ENCODE assay signal across 10 mouse cellular contexts in genomic region chr14:101352046-101353008, GRCm38 (mm10).
A peak's percentile ranks its signal among the peaks of the same experiment; 100 is the strongest.
DNase-seq lines count a peak whose midpoint lies in the region; ATAC-seq and TF ChIP-seq lines count a peak whose summit lies in the region.
"Had no signal": no experiment of that assay in that cellular context is flagged by ENCODE, and none has a peak within 500 bp of the region (broad histone marks: within the 10 kb centered on the region; RNA-seq: fewer than 3 reads in every experiment).

No protein-coding gene starts in this region.

- H3K36me3 ChIP-seq in heart, embryonic 10.5 days: no peaks in the 10 kb centered on the region
- H3K36me3 ChIP-seq in neural tube, embryonic 12.5 days: no peaks in the 10 kb centered on the region
- H3K36me3 ChIP-seq: embryonic facial prominence, embryonic 13.5 days had no signal

- H3K27ac ChIP-seq in heart, embryonic 10.5 days: no peak overlapping the region
- H3K27ac ChIP-seq in gastrocnemius, adult 2 months: peak overlapping the region; percentile 46
- no peak overlapping the region for H3K27ac ChIP-seq in neural tube, embryonic 12.5 days

- peak; percentile 95 for ATAC-seq in neural tube, embryonic 12.5 days (ENCODE audit: low FRiP score, low read depth)
- no peak for ATAC-seq in granulocyte monocyte progenitor cell, adult 5-6 weeks (replicated peaks; ENCODE audit: poor library complexity, severe bottlenecking)

- peaks cover 10% of the 10 kb centered on the region; the same call in 1 of the 2 replicates for H3K4me1 ChIP-seq in heart, embryonic 10.5 days
- H3K4me1 ChIP-seq in neural tube, embryonic 12.5 days: peaks cover 13% of the 10 kb centered on the region; the same call in 1 of the 2 replicates

- H3K4me2 ChIP-seq in neural tube, embryonic 12.5 days (replicated peaks): peak overlapping the region; percentile 25
- H3K4me2 ChIP-seq: embryonic facial prominence, embryonic 13.5 days had no signal

- H3K27me3 ChIP-seq in heart, embryonic 10.5 days (ENCODE audit: insufficient read depth, poor library complexity, severe bottlenecking): no peaks in the 10 kb centered on the region
- no peaks in the 10 kb centered on the region for H3K27me3 ChIP-seq in neural tube, embryonic 12.5 days (replicated peaks)
- H3K27me3 ChIP-seq: CH12.LX; embryonic facial prominence, embryonic 13.5 days had no signal

- WGBS in heart, embryonic 10.5 days: 48% methylated on average over 6 of the region's 6 CpGs
- 9% methylated on average over 6 of the region's 6 CpGs for WGBS in neural tube, embryonic 12.5 days

- no peak overlapping the region for H3K9ac ChIP-seq in neural tube, embryonic 12.5 days
- H3K9ac ChIP-seq: embryonic facial prominence, embryonic 13.5 days had no signal

- no peaks in the 10 kb centered on the region for H3K9me3 ChIP-seq in heart, embryonic 10.5 days
- no peaks in the 10 kb centered on the region for H3K9me3 ChIP-seq in neural tube, embryonic 12.5 days
- H3K9me3 ChIP-seq: embryonic facial prominence, embryonic 13.5 days had no signal

- intact Hi-C loops in gastrocnemius, adult 2 months (cut with DNase I): no loop called here

- DNase-seq in heart, adult 8-10 months (ENCODE audit: low spot score): peak; percentile 21
- DNase-seq in heart, embryonic 10.5 days (ENCODE audit: low spot score): no peak
- DNase-seq in cerebellum, postnatal 25 days: peak; percentile 11 to 23
- DNase-seq in gastrocnemius, adult 2 months: peak; percentile 46
- DNase-seq in layer of hippocampus, postnatal 25 days (ENCODE audit: extremely low spot score in 1 of 2, low spot score in 1 of 2): peak; percentile 20 to 21
- no peak for DNase-seq in spleen, postnatal 36 days (ENCODE audit: low spot score in 2 of 2)

- H3K4me3 ChIP-seq in heart, embryonic 10.5 days: no peak overlapping the region
- H3K4me3 ChIP-seq in gastrocnemius, adult 2 months: no peak overlapping the region
- no peak overlapping the region for H3K4me3 ChIP-seq in neural tube, embryonic 12.5 days
- H3K4me3 ChIP-seq: embryonic facial prominence, embryonic 13.5 days had no signal

- no peak for TF ChIP-seq CTCF in gastrocnemius, adult 2 months (IDR thresholded peaks at IDR 0.05)

Comparison
In these comparisons a context has a peak if more than half of its experiments do, and no peak if none do; other contexts are left out.
1. DNase-seq: peak in heart, adult 8-10 months (single experiment), cerebellum, postnatal 25 days (2 of 2), gastrocnemius, adult 2 months (single experiment) and layer of hippocampus, postnatal 25 days (2 of 2); none in heart, embryonic 10.5 days (single experiment) and spleen, postnatal 36 days (0 of 2).